Mouse (Mus musculus): ENCODE data around the gene Ccr2. TPM values are rescaled to one million over a fixed set of nuclear protein-coding genes. Genes with fewer than 3 reads are reported as not detected.
"Not testable (repeated sequence)": the region's sequence is repeated elsewhere in the genome, so short reads cannot be mapped to it uniquely, and the experiment has no call there.

Gene Ccr2
- polyA plus RNA-seq (2015; fragmentation: Nextera tagmentation; extraction: Ambion mirVana), result 0.15 and 0.28 TPM in 2 replicates

- Histone ChIP-seq H3K4me3 (replicated peaks) (no peak within 1 kb of the TSS), H3K4me1 (replicated peaks) (no peaks in the 10 kb centered on the region), H3K27ac (no peak within 1 kb of the TSS), H3K9ac (replicated peaks) (no peak within 1 kb of the TSS), H3K9me3 (no peaks in the 10 kb centered on the region), H3K27me3 (no peaks in the 10 kb centered on the region), H3K4me2 (replicated peaks) (no peak within 1 kb of the TSS), H3K36me3 (no peaks in the 10 kb centered on the region)
- ATAC-seq, result no peak
- WGBS, result 87% methylated on average over 4 of the region's 4 CpGs
Observed at GRCm38 (mm10) chr9:124101723-124102122, at the start of gene Ccr2. TSS of gene Ccr2 (plus strand) at chr9:124101950.

GRCm38 (mm10) chr9:124053532-124053931 lies 48.2 kb upstream of the Ccr2 start:
- WGBS, result 73% methylated on average over 2 of the region's 2 CpGs
- H3K27ac ChIP-seq, result no peak overlapping the region
- H3K4me1 ChIP-seq (replicated peaks), result no peaks in the 10 kb centered on the region
- H3K36me3 ChIP-seq, result no peaks in the 10 kb centered on the region
- H3K27me3 ChIP-seq, result no peaks in the 10 kb centered on the region
- no peak for ATAC-seq
- H3K4me3 ChIP-seq (replicated peaks), result no peak overlapping the region
- no peak overlapping the region for H3K9ac ChIP-seq (replicated peaks)
- H3K9me3 ChIP-seq, result no peaks in the 10 kb centered on the region
- no peak overlapping the region for H3K4me2 ChIP-seq (replicated peaks)

- ATAC-seq, result no peak
Observed at GRCm38 (mm10) chr9:124056158-124056709, 45.5 kb upstream of the Ccr2 start.

GRCm38 (mm10) chr9:124059660-124060352 lies 41.9 kb upstream of the Ccr2 start:
- H3K4me2 ChIP-seq (replicated peaks), result no peak overlapping the region
- 75% methylated on average over 2 of the region's 2 CpGs for WGBS
- no peak for ATAC-seq

More at GRCm38 (mm10) chr9:124056158-124056709, 45.5 kb upstream of the Ccr2 start:
- H3K9ac ChIP-seq (replicated peaks), result no peak overlapping the region
- H3K4me1 ChIP-seq (replicated peaks), result no peaks in the 10 kb centered on the region
- H3K4me3 ChIP-seq (replicated peaks), result no peak overlapping the region
- H3K4me2 ChIP-seq (replicated peaks), result no peak overlapping the region
- H3K27ac ChIP-seq, result no peak overlapping the region
- no peaks in the 10 kb centered on the region for H3K9me3 ChIP-seq
- no peaks in the 10 kb centered on the region for H3K27me3 ChIP-seq
- WGBS, result 81% methylated on average over 3 of the region's 3 CpGs
- no peaks in the 10 kb centered on the region for H3K36me3 ChIP-seq

GRCm38 (mm10) chr9:124061474-124062432 lies 40.0 kb upstream of the Ccr2 start:
- H3K4me3 ChIP-seq (replicated peaks); H3K36me3 ChIP-seq; H3K4me2 ChIP-seq (replicated peaks); H3K27me3 ChIP-seq; H3K9me3 ChIP-seq; H3K4me1 ChIP-seq (replicated peaks); H3K9ac ChIP-seq (replicated peaks); H3K27ac ChIP-seq; ATAC-seq: not testable (repeated sequence)
- WGBS, result 68% methylated on average over 3 of the region's 3 CpGs

More at GRCm38 (mm10) chr9:124059660-124060352, 41.9 kb upstream of the Ccr2 start:
- H3K4me3 ChIP-seq (replicated peaks), result no peak overlapping the region
- H3K36me3 ChIP-seq, result no peaks in the 10 kb centered on the region
- no peak overlapping the region for H3K9ac ChIP-seq (replicated peaks)
- no peaks in the 10 kb centered on the region for H3K9me3 ChIP-seq
- H3K27ac ChIP-seq, result no peak overlapping the region
- no peaks in the 10 kb centered on the region for H3K27me3 ChIP-seq
- H3K4me1 ChIP-seq (replicated peaks), result no peaks in the 10 kb centered on the region

- H3K27me3 ChIP-seq, result no peaks in the 10 kb centered on the region
- H3K4me2 ChIP-seq (replicated peaks), result no peak overlapping the region
- no peak overlapping the region for H3K27ac ChIP-seq
- no peaks in the 10 kb centered on the region for H3K9me3 ChIP-seq
- no peak for ATAC-seq
- no peaks in the 10 kb centered on the region for H3K36me3 ChIP-seq
- H3K9ac ChIP-seq (replicated peaks), result no peak overlapping the region
- no peaks in the 10 kb centered on the region for H3K4me1 ChIP-seq (replicated peaks)
- H3K4me3 ChIP-seq (replicated peaks), result no peak overlapping the region
Observed at GRCm38 (mm10) chr9:124066572-124067103, 35.1 kb upstream of the Ccr2 start.

GRCm38 (mm10) chr9:124068098-124069058 lies 33.4 kb upstream of the Ccr2 start:
- no peaks in the 10 kb centered on the region for H3K27me3 ChIP-seq
- H3K27ac ChIP-seq, result no peak overlapping the region
- no peaks in the 10 kb centered on the region for H3K9me3 ChIP-seq
- H3K4me2 ChIP-seq (replicated peaks), result no peak overlapping the region
- H3K4me1 ChIP-seq (replicated peaks), result no peaks in the 10 kb centered on the region
- H3K9ac ChIP-seq (replicated peaks), result no peak overlapping the region
- no peak for ATAC-seq
- WGBS, result 63% methylated on average over 2 of the region's 2 CpGs
- no peak overlapping the region for H3K4me3 ChIP-seq (replicated peaks)
- no peaks in the 10 kb centered on the region for H3K36me3 ChIP-seq

- Histone ChIP-seq H3K9ac (replicated peaks) (no peak overlapping the region), H3K4me1 (replicated peaks) (no peaks in the 10 kb centered on the region), H3K4me2 (replicated peaks) (no peak overlapping the region), H3K9me3 (no peaks in the 10 kb centered on the region), H3K4me3 (replicated peaks) (no peak overlapping the region), H3K36me3 (no peaks in the 10 kb centered on the region), H3K27me3 (no peaks in the 10 kb centered on the region), H3K27ac (no peak overlapping the region)
- 95% methylated on average over 1 of the region's 1 CpGs for WGBS
- no peak for ATAC-seq
Observed at GRCm38 (mm10) chr9:124071506-124071905, 30.2 kb upstream of the Ccr2 start.

- Histone ChIP-seq H3K27me3 (no peaks in the 10 kb centered on the region), H3K9me3 (no peaks in the 10 kb centered on the region), H3K4me2 (replicated peaks) (no peak overlapping the region), H3K9ac (replicated peaks) (no peak overlapping the region), H3K4me3 (replicated peaks) (no peak overlapping the region), H3K4me1 (replicated peaks) (no peaks in the 10 kb centered on the region), H3K36me3 (no peaks in the 10 kb centered on the region), H3K27ac (no peak overlapping the region)
- WGBS, result 59% methylated on average over 4 of the region's 4 CpGs
- ATAC-seq, result no peak
Observed at GRCm38 (mm10) chr9:124079803-124080202, 21.9 kb upstream of the Ccr2 start.

GRCm38 (mm10) chr9:124080471-124080870 lies 21.3 kb upstream of the Ccr2 start:
- H3K27ac ChIP-seq; H3K27me3 ChIP-seq; H3K9me3 ChIP-seq; H3K36me3 ChIP-seq; ATAC-seq; H3K4me2 ChIP-seq (replicated peaks); H3K4me1 ChIP-seq (replicated peaks); H3K4me3 ChIP-seq (replicated peaks); H3K9ac ChIP-seq (replicated peaks): not testable (repeated sequence)
- WGBS, result 94% methylated on average over 12 of the region's 13 CpGs

- no peak overlapping the region for H3K27ac ChIP-seq
- H3K9ac ChIP-seq (replicated peaks), result no peak overlapping the region
- H3K9me3 ChIP-seq, result no peaks in the 10 kb centered on the region
- no peaks in the 10 kb centered on the region for H3K4me1 ChIP-seq (replicated peaks)
- no peaks in the 10 kb centered on the region for H3K27me3 ChIP-seq
- WGBS, result 75% methylated on average over 1 of the region's 1 CpGs
- ATAC-seq, result no peak
- H3K36me3 ChIP-seq, result no peaks in the 10 kb centered on the region
- no peak overlapping the region for H3K4me3 ChIP-seq (replicated peaks)
- H3K4me2 ChIP-seq (replicated peaks), result no peak overlapping the region
Observed at GRCm38 (mm10) chr9:124090441-124090840, 11.3 kb upstream of the Ccr2 start.
